Mouse (Mus musculus): ENCODE measurements at regions not wholly inside any gene's neighbourhood (a gene's known extent, or its start where the extent isn't known, plus 50 kb on each side); places are given as distances from the start of the nearest gene placed in this dataset.

DNA sequence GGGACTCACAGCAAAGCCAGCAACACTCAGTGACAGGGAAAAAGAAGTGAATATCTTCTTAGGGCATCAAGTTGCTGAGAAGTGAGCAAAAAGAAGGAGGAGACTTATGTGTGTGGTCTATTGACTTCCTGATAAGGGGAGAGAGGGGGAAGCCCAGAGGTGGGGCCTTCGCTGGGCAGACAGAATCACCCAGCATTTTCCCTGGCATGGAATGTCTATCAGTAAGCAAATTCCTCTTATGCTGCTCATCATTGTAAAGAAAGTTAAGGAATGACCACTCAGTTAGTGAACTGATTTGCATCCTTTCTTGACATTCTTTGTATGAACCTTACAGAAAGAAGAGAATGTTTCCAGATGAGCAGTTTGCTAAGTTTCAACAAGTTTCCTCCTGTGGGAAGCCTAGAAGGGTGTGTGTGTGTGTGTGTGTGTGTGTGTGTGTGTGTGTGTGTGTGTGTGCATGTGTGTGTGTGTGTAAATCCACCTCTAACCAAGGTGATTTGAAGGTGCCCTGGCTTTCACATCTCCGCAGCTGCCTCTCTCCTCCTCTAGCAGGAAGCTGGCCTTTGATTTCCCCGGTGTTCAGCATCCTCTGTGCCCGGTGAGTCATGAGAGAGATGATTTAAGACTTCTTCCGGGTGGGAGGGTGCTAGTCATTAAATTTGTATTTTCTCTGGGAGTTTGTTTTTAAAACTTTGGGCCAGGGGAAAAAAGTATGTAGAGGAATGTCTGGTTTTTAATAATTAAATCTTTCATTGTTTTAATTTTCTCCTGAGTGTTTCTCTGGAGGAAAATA lies 257.8 kb upstream of the Rbfox1 start:
- TF ChIP-seq CTCF (IDR thresholded peaks at IDR 0.05; ENCODE audit: insufficient read depth, low read length) (no peak), POLR2A (IDR thresholded peaks at IDR 0.05; ENCODE audit: borderline replicate concordance, extremely low read depth, low read depth, low read length) (no peak)
